Mouse (Mus musculus) lung, adult 2 months (tissue): ENCODE measurements around the gene Tpx2.

Experiments used
- CTCF ChIP-seq: fragments of 200-500 bp; IDR thresholded peaks from 2 replicates; pipeline ENCODE4 v1.5.1; 2011; ENCODE audit warnings: mild to moderate bottlenecking, low read length, control low read depth; ENCODE audit not compliant: insufficient read depth
- POLR2A ChIP-seq: fragments of 200-500 bp; IDR thresholded peaks from 2 replicates; pipeline ENCODE4 v1.6.1; 2011; ENCODE audit warnings: low read depth, mild to moderate bottlenecking, control low read depth, low read length, borderline replicate concordance; ENCODE audit errors: extremely low read depth

DNA sequence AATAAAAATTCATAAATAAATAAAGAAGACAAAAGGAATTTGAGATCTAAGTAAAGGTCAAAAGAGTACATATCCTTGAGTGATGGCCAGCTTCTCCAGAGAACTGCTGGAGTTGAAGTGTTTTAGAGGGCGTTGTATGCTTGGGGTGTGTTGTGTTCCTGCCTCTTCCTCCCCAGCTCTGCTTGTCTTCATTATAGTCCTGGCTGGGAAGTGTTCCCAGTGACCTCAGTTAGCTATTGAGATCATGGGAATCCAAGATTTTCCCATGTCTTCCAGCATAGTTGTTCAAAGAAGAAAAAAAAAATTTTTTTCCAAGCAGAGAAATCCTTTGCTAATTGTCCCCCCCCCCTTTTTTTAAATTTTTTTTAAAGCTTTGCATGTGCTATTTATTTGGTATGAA is 14.1 kb downstream of the Tpx2 start:
- no peak for TF ChIP-seq CTCF
- TF ChIP-seq POLR2A: no peak
